Mouse (Mus musculus) gastrocnemius, postnatal 10 days (tissue): ENCODE measurements around the gene Tnpo1. TPM values are rescaled to one million over a fixed set of nuclear protein-coding genes. Genes with fewer than 3 reads are reported as not detected.
"Not testable (repeated sequence)": the region's sequence is repeated elsewhere in the genome, so short reads cannot be mapped to it uniquely, and the experiment has no call there.

Experiments
- DNase-seq: peaks from one replicate; pipeline ENCODE4 v3.0.0; 2021; ENCODE audit warnings: mixed read lengths
- total RNA-seq, 2 experiments: library from RNA; stranded (reverse); gene quantifications; 2 replicates each; pipeline ENCODE4 v1.2.3; 2021

Tnpo1 gene
- total RNA-seq, 2 experiments from 2014 or later, result 58.2 to 70.9 TPM

- DNase-seq, result peak; percentile 74
These were observed 35.9 kb downstream of the Tnpo1 start for GRCm38 (mm10) chr13:98890137-98890870.

- no peak for DNase-seq
These were observed 37.0 kb downstream of the Tnpo1 start for GRCm38 (mm10) chr13:98889211-98889610.

GRCm38 (mm10) chr13:98883774-98884173 is 42.4 kb downstream of the Tnpo1 start:
- DNase-seq, result no peak

DNA sequence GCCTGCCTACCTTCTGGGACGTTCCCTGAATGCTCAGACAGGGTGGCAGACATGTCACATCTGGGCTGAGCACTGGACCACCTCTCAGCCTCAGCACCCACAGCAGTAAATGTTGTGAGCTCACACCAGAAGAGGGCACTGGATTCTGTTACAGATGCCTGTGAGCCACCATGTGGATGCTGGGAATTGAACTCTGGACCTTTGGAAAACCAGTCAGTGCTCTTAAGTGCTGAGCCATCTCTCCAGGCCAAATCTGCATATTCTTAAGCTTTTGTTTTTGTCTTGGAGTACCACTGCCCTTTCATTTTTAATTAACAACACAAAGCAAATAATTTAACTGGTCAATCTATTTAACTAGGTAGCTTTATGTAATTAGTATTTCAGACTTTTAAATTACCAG is 44.2 kb downstream of the Tnpo1 start:
- DNase-seq, result no peak

DNA sequence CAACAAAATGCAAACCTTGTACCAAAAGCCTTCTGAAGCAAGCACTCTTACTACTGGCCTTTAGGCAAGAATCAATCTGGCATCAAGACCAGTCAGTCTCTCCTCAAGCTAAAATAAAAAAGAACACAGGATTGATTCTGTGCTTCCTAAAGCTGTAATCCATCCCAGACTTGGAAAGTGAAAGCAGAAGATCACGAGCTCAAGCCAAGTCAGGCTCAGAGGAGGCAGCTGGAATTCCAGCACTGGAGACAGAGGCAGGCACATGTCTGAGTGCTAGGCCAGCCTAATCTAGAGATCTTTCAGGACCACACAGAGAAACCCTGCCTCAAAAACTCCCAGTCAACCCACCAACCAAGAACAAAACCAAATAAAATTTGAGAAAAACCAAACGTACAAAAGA is 45.8 kb downstream of the Tnpo1 start:
- DNase-seq, result no peak

- DNase-seq, result no peak
These were observed 46.8 kb downstream of the Tnpo1 start for GRCm38 (mm10) chr13:98879422-98879821.

- DNase-seq, result no peak
These were observed 49.0 kb downstream of the Tnpo1 start for GRCm38 (mm10) chr13:98877165-98877564.

DNA sequence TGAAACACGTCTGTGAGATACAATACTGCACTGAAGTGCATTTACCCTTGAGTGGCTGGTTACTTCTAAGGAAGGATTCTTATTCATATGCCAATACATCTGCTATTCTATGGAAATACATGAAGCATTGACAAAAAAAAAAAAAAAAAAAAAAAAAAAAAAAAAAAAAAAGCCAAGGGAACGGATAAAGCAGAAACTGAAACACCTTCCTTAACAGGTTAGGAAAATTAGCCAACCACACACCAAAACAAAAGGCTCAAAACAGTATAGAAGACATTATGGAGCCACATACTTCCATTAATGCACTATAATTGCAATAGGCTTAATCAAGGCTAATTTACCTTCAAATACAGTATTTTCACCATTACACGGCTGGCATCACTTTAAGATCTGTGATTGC is 51.5 kb downstream of the Tnpo1 start:
- DNase-seq, result no peak

GRCm38 (mm10) chr13:98872273-98872847 is 53.8 kb downstream of the Tnpo1 start:
- DNase-seq, result no peak

DNA sequence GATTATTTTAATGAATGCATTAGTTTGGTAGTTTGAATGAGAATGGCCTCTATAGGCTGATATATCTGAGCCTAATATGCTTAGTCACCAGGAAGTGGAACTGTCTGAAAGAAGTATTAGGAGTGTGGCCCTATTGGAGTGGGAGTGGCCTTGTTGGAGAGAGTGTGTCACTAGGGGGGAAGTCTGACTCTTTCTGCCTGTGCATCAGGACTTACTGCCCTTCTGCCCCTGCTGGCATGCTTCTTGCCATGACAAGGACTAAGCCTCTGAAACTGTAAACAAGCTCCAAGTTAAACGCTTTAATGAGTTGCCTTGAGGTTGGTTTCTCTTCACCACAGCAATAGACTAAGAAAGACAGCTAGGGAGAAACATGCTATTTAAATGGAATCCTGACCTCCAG is 54.9 kb downstream of the Tnpo1 start:
- DNase-seq, result no peak

DNA sequence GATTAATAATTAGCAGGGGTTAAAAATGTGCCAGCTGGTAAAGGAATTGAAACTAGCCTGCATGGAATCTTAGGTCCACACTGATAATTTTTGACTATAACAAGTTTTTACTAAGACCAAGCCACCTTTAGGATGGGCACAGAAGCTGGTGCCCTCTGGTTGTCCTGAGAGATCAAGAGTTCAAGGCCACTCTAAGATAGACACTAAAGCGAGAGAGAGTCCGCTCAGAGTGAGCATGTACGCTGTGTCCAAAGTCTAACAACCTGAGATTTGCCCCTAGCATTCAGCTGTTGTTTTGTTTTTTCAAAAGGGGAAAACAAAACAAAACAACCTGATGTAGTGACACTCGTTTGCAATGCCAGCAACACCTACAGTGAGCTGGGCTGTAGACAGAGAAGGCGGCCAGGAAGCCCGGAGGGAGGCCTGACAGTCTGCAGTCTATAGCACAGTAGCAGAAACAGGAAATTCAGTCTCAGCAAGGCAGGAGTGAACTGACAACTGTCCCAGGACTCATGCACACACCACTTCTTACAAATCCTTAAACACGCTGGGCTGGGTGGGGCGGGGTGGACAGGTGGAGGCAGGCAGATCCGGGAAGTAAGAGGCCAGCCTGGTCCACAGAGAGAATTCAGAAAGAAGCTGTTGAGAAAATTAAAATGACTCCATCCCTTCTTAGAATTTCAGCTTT is 57.8 kb downstream of the Tnpo1 start:
- no peak for DNase-seq

GRCm38 (mm10) chr13:98867810-98868209 is 58.4 kb downstream of the Tnpo1 start:
- DNase-seq, result peak; percentile 20

GRCm38 (mm10) chr13:98855291-98855690 is 70.9 kb downstream of the Tnpo1 start:
- DNase-seq, result no peak

DNA sequence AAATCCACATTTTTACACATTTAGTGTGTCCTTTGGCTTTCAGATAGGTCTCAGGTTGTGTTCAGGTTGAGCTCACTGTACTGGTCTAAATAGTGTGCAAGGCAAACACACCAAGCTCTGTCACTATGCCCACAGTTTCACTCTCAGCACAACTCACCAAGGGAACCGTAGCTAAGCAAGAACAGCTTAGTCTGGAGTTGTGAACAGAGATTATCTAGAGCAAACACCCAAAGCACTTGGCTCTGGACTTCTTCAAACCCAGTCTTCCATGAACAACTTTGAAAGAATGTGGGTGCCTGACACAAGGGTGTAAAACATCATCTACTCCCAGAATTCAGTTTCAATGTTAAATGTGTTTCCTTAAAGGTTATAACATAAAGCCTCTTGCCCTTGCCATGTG is 80.4 kb downstream of the Tnpo1 start:
- DNase-seq, result no peak

DNA sequence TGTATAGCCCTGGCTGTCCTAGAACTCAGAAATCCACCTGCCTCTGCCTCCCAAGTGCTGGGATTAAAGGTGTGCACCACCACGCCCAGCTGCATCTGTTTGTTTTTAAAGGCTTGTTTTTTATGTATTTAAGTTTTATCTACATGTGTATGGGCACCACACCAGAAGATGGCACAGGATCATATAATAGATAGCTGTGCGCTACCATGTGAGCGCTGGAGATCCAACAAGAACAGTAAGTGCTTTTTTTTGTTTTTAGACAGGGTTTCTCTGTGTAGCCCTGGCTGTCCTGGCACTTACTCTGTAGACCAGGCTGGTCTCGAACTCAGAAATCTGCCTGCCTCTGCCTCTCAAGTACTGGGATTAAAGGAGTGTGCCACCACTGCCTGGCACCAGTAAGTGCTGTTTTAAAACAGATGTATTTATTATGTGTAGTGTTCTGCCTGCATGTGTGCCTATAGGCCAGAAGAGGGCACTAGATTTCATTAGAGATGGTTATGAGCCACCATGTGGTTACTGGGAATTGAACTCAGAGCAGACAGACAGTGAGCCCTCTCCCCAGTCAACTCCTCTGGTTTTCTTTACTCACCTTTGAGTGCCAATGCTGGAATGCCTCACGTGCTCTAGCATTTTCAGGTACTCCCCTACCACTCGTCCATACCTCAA is 89.6 kb downstream of the Tnpo1 start:
- no peak for DNase-seq

GRCm38 (mm10) chr13:98835740-98836139 is 90.4 kb downstream of the Tnpo1 start:
- DNase-seq, result no peak

- no peak for DNase-seq
These were observed 91.5 kb downstream of the Tnpo1 start for GRCm38 (mm10) chr13:98834723-98835122.

- no peak for DNase-seq
These were observed 92.0 kb downstream of the Tnpo1 start for GRCm38 (mm10) chr13:98834199-98834598.

DNA sequence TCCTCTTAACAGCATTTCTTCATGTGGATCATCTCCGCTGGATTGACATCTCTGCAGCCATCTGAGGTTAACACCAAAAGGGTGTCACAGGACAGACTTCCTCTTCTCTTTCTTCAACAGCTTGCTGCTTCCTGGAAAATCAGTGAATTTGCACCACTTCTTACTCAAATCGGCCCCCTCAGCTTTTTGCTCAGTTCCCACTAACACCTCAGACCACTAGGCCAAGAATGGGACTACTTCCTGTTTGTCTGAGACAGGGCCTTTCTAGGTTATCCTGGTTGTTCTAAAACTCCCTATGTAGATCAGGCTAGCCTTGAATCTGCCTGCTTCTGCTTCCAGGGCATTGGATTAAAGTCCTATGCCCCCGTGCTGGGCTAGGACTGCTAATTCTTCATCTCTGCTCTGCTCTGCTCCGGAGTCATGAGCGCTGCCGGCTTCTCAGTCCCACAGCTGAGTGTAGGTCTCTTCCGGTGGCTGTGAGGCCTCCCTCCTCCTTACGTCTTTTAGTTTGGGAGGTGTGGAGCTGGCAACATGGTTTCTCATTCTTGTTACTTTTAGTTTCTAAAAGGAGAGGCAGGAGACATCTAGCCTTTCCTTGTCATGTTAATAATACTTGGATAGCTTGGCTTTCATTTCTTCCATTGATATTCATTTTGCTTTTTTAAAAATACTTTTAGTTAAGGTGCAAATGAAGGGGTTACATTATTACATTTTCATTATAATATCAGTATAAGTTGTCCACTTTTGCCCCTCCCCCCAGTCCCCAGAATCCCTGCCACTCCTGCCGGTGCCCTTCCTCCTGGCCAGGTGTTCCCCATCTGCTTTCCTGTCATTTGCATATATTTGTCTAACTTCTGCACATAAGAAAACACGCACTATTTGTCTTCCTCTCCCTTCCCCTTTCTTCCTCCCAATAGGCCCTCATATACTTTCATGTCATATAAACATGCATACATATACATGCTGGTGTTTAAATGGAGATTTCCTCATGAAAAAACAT is 93.4 kb downstream of the Tnpo1 start:
- DNase-seq, result no peak

GRCm38 (mm10) chr13:98829026-98829425 is 97.2 kb downstream of the Tnpo1 start:
- DNase-seq, result not testable (repeated sequence)

DNA sequence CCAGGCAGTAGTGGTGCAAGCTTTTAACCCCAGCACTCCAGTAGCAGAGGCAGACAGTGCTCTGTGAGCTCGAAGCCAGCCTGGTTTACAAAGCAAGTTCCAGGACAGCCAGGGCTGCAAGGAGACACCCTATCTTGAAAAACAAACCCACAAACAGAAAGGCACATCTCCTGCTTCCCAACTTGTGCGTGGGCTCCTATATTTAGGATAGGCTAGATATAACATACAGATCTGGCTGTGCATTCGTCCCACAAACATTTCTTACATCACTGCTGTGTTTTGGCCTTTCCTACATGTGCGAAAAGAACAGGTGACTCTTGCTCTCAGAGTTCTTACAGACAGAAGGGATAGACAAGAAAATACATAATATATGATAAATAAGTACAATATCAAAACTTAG is 100.6 kb downstream of the Tnpo1 start:
- DNase-seq, result no peak

- no peak for DNase-seq
These were observed 107.1 kb downstream of the Tnpo1 start for GRCm38 (mm10) chr13:98819094-98819493.
